Mouse (Mus musculus) ES-Bruce4 (cell line): ENCODE data around the gene Wdr20rt.

Experiments used
- CTCF ChIP-seq: IDR thresholded peaks from one replicate; pipeline ENCODE4 v1.8.1; 2011; ENCODE audit warnings: low read depth, low read length
- EP300 ChIP-seq: IDR thresholded peaks from 2 replicates; pipeline ENCODE4 v1.6.1; 2011; ENCODE audit warnings: low read depth, low read length; ENCODE audit not compliant: insufficient read depth

GRCm38 (mm10) chr12:65268311-65268984, 43.1 kb downstream of the Wdr20rt start:
- TF ChIP-seq CTCF, result no peak
- TF ChIP-seq EP300, result no peak
